Mouse (Mus musculus) kidney, postnatal 14 days (tissue): Measurements from ENCODE around the gene Txn1.

Experiments
- DNase-seq: peaks from one replicate; pipeline ENCODE4 v3.0.0; 2022; ENCODE audit warnings: mixed read lengths

The Txn1 gene

DNA sequence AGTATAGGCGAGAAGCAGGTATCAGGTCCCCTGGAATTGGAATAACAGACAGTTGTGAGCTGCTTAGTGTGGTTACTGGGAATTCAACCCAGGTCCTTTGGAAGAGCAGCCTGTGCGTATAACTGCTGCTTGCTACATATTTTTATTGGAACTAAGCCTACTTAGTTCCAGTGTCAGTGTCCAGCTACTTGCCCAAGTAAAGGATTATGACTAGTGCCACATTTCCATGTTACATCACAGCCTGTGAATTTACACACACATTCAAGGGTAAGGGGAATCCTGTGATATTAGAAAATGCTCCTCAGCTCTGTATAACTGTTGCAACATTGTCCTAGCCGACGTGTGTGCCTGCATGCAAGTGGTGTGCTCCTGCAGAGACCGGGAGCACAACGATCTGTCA, 18.9 kb downstream of the Txn1 start:
- DNase-seq = no peak

- DNase-seq = no peak
These were observed 22.0 kb downstream of the Txn1 start for GRCm38 (mm10) chr4:57934181-57934580.

GRCm38 (mm10) chr4:57930559-57931170, 25.5 kb downstream of the Txn1 start:
- no peak for DNase-seq

GRCm38 (mm10) chr4:57927464-57928205, 28.6 kb downstream of the Txn1 start:
- peak; percentile 51 for DNase-seq

DNA sequence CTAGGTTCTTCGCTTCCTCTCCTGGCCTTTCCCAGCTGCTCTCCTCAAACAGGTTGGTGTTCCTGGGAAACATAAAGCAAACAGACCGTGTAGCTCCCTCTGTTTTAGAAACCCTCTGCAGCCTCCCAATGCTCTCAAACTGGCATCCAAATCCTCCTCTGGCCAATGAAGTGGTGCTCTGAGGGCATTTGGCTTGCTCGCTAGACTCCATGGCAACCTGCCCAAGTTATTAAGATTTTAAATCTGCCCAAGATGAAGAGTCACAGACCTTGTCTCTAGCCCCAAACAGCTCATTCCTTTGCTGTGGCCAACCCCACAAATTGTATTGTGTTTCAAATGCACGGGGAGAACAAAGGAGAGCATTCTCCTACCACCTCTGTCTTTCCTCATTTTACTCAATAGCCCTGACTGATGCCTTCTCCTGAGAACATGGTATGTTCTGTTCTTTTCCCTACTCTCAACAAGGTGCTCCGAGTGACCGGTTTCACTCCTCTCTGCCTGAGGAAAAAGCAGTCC, 31.6 kb downstream of the Txn1 start:
- DNase-seq = no peak

- no peak for DNase-seq
These were observed 34.0 kb downstream of the Txn1 start for GRCm38 (mm10) chr4:57922171-57922570.

DNA sequence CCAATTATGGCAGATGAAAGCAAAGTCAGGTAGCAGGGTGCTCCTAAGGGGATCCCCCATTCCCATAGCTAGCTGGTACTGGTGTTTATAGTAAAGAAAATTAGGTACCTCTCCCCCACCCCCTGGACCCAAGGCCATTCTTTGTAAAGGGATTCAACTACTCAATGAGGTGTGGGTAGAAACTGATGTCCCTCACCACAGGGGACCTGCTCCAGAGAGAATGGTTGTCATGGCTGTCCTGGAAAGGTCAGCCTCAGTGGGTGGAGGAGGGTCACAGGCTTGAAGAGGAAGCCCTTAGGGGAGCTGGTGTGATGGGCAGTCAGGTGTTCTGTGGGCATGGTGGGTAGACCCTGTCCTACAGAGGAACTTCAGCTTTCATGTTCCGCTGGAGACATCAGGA, 35.7 kb downstream of the Txn1 start:
- no peak for DNase-seq

DNA sequence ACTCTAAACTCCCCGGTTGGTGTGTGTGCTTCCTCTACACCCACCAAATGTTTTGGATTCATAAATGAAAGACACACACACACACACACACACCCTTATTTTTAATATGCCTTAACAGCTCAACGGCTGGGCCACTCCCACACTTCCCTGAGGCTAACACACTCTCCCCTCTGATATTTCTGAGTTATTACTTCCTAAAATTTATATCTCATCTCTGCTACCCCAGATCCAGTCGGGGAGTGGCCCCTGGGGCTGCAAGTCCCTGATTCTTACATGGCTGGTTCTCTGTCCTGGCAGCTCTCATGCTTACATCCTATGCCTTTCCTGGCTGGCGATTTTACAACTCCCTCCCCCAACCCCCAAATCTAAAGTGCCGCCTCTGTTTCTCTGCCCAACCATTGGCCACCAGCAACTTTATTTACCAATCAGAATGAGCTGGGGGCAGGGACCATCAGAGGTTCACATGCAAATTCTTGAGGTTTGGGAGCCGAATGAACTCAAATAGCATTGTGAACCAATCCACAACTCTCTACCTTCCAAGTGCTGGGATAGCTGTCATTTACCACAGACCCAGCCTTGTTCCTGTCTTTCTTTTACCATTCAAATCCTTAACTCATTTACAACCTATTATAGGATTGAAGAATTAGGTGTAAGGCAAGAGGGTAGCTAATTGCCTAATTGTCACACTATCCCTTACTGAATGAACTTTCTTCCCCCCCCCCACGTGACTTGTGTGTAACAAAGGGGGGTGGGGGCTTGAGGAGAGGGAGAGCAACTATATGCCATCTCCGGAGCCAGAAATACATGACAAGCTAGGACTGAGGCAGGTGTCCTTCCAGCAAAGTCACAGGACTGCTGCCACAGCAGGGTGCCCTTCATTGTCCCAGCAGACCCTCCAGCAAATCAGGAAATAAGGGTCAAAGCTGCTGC, 36.5 kb downstream of the Txn1 start:
- DNase-seq = no peak

- no peak for DNase-seq
These were observed 39.5 kb downstream of the Txn1 start for GRCm38 (mm10) chr4:57916711-57917110.

GRCm38 (mm10) chr4:57916201-57916661, 40.0 kb downstream of the Txn1 start, which contains the start of gene D630039A03Rik:
Gene D630039A03Rik, minus strand, starts transcription at chr4:57916297.
- peak; percentile 77 for DNase-seq

DNA sequence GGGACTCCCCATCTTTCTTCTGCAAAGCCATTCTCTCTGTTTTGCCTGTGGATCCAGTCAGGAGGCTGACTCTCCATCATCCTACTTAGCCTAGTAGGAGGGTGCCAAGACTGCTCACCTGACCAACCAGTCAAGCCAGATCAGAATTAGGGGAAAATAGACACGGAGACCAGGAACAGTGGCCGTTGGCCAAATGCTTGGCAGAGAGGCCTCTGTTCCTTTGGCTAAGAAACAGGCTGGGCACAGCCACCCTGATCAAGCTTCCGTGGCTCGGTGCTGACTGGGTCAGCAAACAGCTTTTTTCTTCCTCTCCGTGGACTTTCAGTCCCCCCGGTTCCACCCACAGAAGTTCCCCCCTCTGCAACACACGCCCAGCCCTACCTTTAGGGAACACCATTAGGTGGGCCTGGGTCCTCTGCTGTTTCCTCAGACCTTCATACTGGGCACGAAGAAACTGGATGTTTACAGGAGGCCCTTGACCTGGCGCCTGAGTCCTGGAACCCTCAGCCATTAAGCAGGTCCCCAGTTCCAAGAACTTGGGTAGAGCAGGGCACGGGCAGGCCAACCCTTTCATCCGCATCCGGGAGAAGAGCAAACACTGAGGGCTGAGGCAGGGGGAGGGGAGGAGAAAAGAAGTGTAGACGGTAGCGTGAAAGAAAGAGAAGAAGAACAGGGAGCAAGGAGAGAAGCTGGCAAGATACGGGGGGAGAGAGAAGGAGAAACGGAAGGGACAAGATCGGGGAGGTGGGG, 40.8 kb downstream of the Txn1 start:
- peak; percentile 83 for DNase-seq

DNA sequence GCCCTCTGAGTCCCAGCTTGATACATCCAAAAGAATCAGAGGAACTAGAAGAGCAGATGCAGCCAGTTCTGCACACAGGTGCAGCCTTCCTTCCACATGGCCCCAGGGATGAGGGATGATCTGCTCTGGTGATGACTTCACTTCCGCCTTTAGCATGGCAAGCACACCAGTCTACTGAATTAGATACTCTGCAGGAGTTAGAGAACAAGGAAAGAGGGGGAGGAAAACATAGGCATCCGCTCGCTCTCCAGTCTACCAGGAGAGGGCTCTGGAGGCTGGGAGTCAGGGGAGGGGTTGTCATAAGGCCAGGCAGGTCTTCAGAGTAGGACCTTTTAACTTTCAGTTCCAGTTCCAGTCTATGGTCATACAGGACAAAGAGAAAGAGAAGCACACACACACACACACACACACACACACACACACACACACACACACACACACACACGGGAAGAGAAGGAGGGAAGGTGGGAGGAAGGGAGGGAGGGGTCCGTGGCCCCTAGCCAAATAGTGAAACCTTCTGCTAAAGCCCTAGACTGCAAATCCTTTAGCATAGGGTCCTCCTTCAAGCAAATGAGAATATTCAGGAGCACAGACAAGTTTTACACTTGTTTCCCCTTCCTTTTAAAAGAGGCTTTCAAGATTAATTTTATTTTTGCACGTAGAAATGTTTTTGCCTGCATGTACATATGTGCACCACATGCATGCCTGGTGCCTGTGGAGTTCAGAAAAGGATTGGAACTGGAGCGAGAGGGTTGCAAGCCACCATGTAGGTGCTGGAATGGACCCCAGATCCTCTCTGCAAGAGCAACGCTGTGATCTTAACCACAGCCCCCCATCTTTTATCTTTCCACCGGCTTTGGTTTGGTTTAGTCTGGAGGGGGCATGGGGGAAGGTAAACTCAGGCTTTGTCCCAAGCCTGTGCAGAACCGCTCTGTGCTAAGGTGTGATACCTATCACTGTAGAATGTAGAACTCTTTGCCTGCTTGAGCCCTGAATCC, 41.7 kb downstream of the Txn1 start:
- no peak for DNase-seq

- DNase-seq = no peak
These were observed 43.2 kb downstream of the Txn1 start for GRCm38 (mm10) chr4:57913021-57913420.

DNA sequence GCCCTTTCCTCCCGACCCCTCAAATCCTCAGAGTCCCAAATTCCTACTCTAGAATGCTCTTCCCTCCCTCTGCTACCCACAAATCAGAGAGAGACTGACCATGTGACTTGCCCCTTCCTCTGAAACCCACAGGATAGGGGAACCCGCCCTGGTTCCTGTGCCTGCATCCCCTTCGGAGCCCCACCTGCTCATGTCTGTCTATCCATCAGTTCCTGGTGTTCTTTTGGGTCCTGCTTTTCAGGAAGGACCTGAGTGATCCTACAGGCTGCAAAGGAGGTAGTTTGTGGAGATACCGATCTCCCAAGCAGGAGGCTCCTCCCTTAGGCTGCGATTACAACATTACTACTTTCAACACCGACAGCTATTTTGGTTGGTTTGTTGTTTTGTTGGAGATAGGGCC, 47.4 kb downstream of the Txn1 start:
- no peak for DNase-seq

- no peak for DNase-seq
These were observed 49.5 kb downstream of the Txn1 start for GRCm38 (mm10) chr4:57906708-57907107.

DNA sequence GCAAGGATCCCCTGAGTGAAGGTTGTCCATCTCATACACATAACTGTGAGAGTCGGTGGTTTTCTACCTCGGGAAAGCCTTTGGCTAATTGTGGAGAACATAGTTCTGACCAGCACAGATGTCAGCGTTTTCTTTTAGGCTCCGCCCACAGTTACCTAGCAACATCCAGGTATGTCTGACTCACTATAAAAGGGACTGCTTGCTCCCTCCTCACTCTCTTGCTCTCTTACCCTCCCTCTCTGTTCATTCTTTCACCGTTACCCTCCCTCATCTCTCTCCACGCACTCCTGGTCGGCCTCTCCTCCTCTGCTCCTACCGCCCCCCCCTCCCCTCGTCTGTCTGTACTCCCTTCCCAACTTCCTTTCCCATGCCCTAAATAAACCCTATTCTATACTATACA, 51.6 kb downstream of the Txn1 start:
- DNase-seq = peak; percentile 74

GRCm38 (mm10) chr4:57904211-57904610, 52.0 kb downstream of the Txn1 start:
- peak; percentile 73 for DNase-seq

- no peak for DNase-seq
These were observed 53.6 kb downstream of the Txn1 start for GRCm38 (mm10) chr4:57902619-57903018.

- DNase-seq = peak; percentile 52
These were observed 55.0 kb downstream of the Txn1 start for GRCm38 (mm10) chr4:57901210-57901609.

GRCm38 (mm10) chr4:57896631-57897030, 59.6 kb downstream of the Txn1 start:
- no peak for DNase-seq

GRCm38 (mm10) chr4:57895902-57896301, 60.3 kb downstream of the Txn1 start:
- DNase-seq = no peak
